Mouse (Mus musculus) thymus, adult 2 months (tissue): ENCODE data around the gene Zfp146.

Experiments
- CTCF ChIP-seq: fragments of 200-500 bp; IDR thresholded peaks from 2 replicates; pipeline ENCODE4 v1.5.1; 2012; ENCODE audit warnings: mild to moderate bottlenecking, control low read depth, low read length, moderate library complexity, borderline replicate concordance; ENCODE audit not compliant: control insufficient read depth, poor library complexity, insufficient read depth; ENCODE audit errors: extremely low read depth
- POLR2A ChIP-seq: fragments of 200-500 bp; IDR thresholded peaks from 2 replicates; pipeline ENCODE4 v1.6.1; 2012; ENCODE audit warnings: mild to moderate bottlenecking, low read length, control low read depth, moderate library complexity; ENCODE audit not compliant: control insufficient read depth, poor library complexity, insufficient read depth; ENCODE audit errors: extremely low read depth

- TF ChIP-seq POLR2A = no peak
- no peak for TF ChIP-seq CTCF
These were observed 867 bp upstream of the Zfp146 start for GRCm38 (mm10) chr7:30170283-30170951.
